Mouse (Mus musculus) thymus, postnatal 4 days (tissue): ENCODE measurements around the gene 1700029P11Rik.
"Not testable (repeated sequence)": the region's sequence is repeated elsewhere in the genome, so short reads cannot be mapped to it uniquely, and the experiment has no call there.

ENCODE experiments used
- DNase-seq: peaks from one replicate; pipeline ENCODE4 v3.0.0; 2021

1700029P11Rik gene

GRCm38 (mm10) chr15:81960171-81961077, 19.9 kb upstream of the 1700029P11Rik start, which contains the start of gene Pmm1:
TSS of gene Pmm1 (minus strand) at chr15:81960930.
- peak; percentile 100 for DNase-seq

GRCm38 (mm10) chr15:81961078-81961451, 19.3 kb upstream of the 1700029P11Rik start:
- DNase-seq, result no peak

GRCm38 (mm10) chr15:81964262-81964661, 16.1 kb upstream of the 1700029P11Rik start:
- no peak for DNase-seq

DNA sequence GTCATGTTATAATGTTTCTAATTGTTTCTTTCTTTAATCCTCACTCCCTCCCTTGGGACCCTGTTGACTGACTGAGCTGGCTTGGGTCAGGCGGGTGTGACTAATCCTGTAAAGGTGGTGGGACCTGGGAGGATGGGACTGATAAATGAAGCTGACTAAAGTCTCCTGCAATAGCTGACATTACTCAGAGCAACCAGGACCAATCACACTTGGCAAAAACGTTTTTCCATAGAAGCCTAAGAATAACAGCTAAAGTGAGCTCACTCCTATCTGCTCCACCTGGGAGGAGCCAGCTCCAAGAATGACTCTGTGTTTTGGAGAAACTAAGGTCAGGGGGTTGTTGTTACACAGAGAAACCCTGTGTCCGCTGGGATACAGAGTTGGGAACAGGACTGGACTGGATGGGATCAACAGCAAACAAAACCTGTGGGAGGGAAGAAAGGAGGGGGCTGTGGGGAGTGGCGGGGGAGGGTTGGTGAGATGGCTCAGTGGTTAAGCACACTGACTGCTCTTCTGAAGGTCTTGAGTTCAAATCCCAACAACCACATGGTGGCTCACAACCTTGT, 15.3 kb upstream of the 1700029P11Rik start:
- no peak for DNase-seq

GRCm38 (mm10) chr15:81966062-81966829, 14.1 kb upstream of the 1700029P11Rik start:
- DNase-seq, result no peak

- no peak for DNase-seq
Observed at GRCm38 (mm10) chr15:81967821-81968220, 12.5 kb upstream of the 1700029P11Rik start.

GRCm38 (mm10) chr15:81968447-81968846, 11.9 kb upstream of the 1700029P11Rik start:
- DNase-seq, result no peak

GRCm38 (mm10) chr15:81969173-81969572, 11.2 kb upstream of the 1700029P11Rik start:
- no peak for DNase-seq

DNA sequence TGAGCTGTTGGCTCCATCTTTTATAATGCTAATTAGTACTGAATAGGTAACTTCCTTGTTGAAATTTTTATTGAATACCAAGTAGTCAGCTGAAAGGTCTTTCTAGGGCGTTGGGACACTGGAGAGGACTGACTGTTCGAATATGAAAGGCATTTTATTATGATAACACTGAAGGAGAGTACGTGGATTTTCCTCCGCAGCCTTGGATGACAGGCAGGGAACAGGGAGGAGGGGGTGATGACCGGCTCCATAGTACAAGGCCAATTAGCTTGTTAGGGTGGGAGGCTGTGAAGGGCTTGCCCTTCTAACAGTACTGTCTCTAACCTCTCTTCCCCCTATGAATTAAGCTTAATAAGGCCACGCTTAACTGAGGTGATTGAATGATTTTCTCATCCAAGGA, 10.7 kb upstream of the 1700029P11Rik start:
- not testable (repeated sequence) for DNase-seq

GRCm38 (mm10) chr15:81970498-81970897, 9.8 kb upstream of the 1700029P11Rik start:
- DNase-seq, result not testable (repeated sequence)

DNA sequence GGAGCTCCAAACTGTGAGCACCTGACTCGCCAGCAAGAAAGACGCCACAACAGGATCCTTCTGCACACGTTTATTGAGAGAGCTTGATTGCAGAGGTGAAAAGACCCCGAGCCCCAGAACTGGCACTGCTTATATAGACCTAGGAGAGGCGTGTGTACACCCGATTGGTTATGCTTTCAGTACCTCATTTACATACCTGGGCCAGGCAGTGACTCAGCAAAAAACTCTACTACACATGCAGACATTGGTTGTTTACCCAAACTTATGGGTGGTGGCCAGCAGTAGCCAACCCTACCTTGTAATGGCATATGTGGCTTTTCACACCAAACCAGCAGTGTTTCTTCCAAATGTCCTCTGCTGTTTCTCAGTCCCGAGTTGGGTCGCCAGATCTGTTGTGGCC, 5.2 kb upstream of the 1700029P11Rik start:
- not testable (repeated sequence) for DNase-seq

DNA sequence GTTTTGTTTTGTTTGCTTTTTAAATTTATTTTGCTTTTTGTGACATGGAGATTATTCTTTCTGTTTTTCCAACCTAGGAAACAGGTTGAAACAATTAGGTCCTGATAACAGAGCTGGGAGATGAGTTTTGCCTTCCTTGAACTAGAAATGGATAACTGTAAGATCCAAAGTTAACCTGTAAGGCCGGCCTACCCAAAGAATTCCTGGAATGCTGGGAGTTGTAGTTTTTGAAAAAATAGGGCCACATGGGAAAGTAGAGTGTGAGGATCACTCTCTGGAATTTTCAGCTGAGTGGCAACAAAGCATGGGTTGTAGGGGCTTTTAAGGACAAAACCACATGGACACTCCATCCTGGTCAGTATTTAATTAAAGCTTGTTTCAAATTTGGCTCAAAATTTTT, 1.8 kb downstream of the 1700029P11Rik start:
- DNase-seq, result no peak

DNA sequence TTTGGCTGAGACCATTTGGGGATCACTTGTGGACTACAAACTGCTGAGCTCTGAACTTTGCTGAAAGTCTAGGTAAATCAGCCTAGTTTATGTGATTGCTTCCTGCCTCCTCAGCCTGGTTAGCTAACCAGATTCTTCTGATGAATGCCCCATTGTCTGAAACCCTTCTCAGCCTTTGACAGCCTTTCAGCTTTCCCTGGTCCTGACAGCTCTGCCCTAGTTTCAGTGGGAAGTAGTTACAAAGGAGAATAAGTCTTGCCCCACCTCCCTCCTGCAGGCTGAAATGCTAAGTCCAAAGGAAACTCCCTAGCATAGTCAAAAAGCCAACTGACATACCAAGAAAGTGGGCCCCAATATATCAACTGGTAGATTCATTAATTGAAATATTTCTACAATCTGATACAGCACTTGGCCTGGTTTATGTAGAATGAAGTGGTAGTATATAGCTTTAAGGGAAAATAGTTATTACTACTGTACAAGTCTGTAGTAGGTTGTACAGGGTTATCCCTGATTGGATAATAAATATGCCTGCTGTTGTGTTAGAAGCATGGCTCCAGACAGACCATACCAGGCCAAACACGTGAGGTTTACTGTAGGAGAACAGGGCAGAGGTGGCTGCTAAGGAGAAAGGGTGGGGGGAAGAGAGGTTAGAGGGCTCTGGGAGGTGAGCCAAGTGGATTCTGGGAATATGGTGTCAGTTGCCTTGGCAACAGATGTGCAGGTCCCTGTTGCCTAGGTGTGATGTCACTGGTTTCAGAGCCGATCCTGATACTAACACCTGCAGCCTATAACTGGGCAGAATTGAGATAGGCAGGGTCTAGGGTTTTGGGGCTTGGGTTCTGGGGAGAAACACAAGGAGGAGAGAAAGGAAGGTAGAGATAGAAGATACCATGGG, 5.2 kb downstream of the 1700029P11Rik start:
- DNase-seq, result no peak

DNA sequence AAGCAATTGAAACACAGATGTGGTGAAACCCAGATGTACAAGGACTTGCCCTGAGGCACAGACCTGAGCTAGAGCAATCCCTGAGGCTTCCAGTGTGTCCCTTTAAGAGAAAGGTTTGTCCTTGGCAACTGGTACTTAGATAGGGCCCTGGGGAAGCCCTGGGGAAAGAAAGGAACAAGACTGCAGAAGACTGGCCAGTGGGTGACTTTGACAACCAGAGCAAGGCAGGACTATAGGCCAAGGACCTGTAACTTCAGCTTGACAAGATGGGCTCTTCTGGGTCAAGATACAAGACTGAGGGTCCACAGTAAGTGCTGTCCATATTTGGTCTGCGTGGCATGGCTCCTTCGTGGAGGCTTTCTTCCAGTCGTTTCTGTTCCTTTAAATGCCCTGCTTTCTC, 7.3 kb downstream of the 1700029P11Rik start, which contains the start of gene Xrcc6:
TSS of gene Xrcc6 (plus strand) at position 190 of the 400 bp plus-strand sequence.
- DNase-seq, result no peak

DNA sequence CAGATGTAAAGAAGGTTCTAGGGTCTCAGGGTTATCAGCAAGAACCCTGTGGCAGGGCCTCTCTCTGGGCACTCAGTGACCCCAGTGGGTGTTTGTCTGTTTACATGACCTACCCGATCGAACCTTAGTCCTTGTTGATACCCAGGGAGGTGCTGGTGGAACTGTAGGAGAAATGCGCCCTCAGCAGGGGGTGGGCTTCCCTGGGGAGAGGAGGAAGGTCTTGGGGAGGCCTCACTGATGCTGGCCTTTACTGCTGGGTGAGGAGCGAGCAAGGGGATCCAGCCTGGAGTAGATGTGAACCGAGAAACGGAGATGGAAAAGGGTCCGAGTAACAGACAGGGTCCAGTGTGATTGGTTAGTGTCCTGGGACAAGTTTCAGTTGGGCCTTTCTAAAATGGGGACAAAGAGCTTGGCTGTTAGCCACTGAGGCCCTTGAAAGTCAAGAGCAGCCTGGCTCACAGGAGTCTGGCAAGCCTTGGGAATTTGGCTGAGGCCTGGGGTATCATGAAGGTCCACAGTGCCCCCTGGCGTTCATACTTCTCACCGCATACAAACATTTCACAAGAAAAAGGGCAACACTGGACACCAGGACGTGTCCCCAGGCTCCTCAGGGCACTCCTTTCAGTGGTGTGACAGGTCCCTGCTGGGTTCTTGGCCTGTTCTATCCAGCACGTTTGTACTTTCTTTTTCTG, 9.2 kb downstream of the 1700029P11Rik start:
- peak; percentile 80 for DNase-seq

DNA sequence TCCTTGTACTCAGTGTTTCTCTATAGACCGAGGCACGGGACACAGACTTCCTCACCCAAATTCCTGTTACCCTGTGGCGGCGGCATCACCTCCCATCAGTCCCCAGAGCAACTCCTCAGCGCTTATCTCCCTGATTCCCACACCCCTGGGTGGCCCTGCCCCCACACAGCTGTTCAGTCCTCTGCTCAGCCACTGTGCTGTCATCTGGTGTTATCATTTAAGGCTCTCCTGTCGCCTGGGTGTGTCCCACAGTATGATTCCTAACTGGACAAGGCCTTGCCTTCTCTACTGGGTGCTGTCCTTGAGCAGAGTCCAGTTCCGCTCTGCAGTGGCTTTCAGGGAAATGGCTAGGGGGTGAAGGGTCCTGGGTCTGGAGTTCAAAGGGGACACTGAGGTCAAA, 10.2 kb downstream of the 1700029P11Rik start:
- no peak for DNase-seq

- DNase-seq, result no peak
Observed at GRCm38 (mm10) chr15:81993992-81994391, 13.7 kb downstream of the 1700029P11Rik start.

DNA sequence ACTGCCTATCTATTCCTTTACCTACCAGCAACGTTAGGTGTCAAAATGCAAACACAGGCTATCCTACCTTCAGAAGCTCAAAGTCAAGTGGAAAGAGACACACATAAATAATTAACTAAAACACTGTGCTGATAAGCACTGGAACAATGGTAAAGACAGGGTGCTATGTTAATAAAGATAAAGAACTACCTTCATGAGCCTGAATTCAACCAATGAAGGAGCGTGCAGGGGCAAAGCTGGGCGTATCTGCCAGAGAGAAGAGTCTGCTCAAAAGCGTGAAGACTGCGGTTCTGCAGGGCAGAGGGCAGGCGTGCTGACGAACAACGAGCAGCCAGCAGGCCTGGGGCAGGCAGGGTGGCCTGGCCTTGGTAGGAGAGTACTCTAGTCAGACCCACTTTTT, 23.9 kb downstream of the 1700029P11Rik start:
- DNase-seq, result no peak

DNA sequence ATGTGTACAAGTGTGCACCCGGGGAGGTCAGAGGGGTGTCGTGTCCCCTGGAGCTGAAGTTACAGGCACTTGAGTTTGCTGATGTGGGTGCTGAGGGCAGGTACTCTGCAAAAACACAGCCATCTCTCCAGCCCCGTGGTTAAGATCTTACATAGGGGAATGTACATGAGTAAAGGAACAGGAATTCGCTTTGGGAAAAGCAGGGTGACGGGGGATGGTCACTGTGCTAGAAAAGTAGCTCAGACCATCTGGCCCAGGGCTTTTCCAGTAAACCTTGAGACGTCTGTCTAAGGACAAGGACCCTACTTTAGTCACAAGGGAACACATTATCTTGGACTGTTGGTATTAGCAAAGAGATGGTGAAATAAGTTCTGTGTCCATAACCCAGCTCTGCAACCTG, 31.6 kb downstream of the 1700029P11Rik start:
- DNase-seq, result no peak

GRCm38 (mm10) chr15:82014745-82015391, 34.5 kb downstream of the 1700029P11Rik start:
- no peak for DNase-seq
